Mouse (Mus musculus) cerebellum, postnatal 14 days (tissue): Measurements from ENCODE around the gene Pglyrp4.
"Not testable (repeated sequence)": the region's sequence is repeated elsewhere in the genome, so short reads cannot be mapped to it uniquely, and the experiment has no call there.

Source experiments
- DNase-seq, 2 experiments: peaks; one replicate each; pipeline ENCODE4 v3.0.0; 2021; ENCODE audit warnings: mixed read lengths in 2 of 2

The Pglyrp4 gene

GRCm38 (mm10) chr3:90726606-90727005, at the start of gene Pglyrp4:
Gene Pglyrp4 (plus strand): TSS chr3:90726906.
- no peak for DNase-seq

DNA sequence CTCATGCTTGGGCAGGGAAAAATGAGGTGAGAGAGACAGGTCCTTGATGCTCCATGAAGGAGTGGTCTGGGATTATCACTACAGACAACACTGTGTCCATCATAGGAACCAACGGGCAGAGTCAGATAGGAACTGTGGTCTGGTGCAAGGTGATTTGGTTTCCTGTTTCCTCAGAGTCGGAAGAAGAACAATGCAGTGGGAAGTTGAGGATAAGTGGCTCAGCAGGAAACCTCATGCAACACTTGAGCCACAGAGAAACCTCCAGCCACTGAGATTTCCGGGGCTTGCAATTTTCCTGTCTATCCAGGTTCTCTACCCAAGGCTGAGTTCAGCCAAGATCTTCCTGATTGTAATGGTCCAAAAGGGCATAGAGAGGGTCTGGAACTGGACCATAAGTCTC, 48.0 kb upstream of the Pglyrp4 start:
- DNase-seq = no peak

GRCm38 (mm10) chr3:90683929-90684328, 42.8 kb upstream of the Pglyrp4 start:
- no peak for DNase-seq

GRCm38 (mm10) chr3:90686835-90687234, 39.9 kb upstream of the Pglyrp4 start:
- DNase-seq = no peak

GRCm38 (mm10) chr3:90693496-90693895, 33.2 kb upstream of the Pglyrp4 start:
- no peak for DNase-seq

DNA sequence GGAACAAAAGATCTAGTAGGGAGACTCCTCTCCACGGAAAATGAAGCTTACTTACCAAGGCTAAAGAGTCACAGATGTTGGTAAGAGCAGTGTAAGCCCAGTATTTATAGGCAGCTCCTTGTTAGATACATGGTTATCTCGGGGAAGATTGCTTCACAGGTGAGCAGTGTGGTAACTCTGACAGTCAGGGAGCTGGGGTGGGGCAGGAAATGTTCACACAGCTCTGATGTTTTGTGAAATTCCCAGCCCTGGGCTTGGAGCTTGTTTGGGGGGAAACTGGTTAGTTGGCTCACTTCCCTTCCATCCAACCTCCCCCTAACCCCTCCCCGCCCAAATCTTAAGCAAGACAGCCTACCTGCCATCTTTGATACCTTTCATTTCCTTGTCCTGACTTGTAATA, 31.1 kb upstream of the Pglyrp4 start, which contains the start of gene S100a9:
Gene S100a9 (minus strand): TSS at position 109 of the 400 bp plus-strand sequence.
- no peak for DNase-seq

- no peak for DNase-seq
Observed at GRCm38 (mm10) chr3:90702244-90702643, 24.5 kb upstream of the Pglyrp4 start.

DNA sequence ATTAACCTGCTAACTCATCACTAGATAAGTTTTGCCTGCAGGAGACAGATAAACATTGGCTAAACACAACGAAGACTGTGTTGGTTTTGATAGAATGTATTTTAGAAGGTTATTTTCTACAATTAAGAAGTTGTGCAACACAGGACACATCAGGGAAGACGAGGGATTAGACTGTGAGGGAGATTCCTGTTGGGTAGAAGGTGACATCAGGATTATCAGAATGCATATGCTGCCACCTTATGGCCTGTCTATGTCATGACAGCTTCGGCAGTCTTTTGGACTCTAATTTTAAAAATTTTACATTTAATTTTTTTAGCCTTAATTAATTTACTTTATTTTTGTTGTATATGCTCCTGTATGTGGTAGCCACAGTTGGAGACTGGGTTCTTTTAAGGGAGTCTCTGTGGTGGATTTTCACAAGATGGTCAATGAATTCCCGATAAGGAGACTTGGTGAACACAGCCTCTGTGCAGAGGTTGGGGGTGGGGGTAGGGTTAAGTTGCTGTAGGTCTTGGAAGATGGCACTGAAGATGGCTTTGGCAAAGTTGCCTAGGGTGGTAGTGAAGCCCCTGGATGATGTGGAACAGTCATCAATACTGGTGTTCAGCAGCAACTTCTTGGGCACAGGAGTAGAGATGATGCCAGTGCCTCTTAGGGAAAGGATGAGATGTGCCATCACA, 18.0 kb upstream of the Pglyrp4 start:
- DNase-seq = peak; percentile 30 to 37

- peak; percentile 74 to 92 for DNase-seq
Observed at GRCm38 (mm10) chr3:90709591-90710460, 16.9 kb upstream of the Pglyrp4 start.

DNA sequence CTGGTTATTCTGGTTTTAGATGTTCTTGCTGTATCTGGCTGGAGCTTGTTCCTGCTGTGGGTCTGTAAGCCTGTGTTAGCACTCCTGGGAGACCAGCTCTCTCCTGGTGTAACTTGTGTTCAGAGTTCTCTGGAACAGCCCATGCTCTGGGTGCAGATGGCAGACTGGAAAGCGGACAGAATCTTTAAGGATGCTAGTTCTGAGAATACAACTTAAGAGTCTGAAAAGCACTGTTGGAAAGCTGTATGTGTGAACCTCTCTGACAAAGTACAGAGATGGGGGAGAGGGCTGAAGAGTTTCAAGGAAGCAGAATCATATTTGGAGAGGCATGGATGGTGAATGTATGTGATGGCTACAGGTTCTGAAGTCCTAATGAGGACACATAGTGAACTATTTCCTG, 23.0 kb downstream of the Pglyrp4 start:
- DNase-seq = no peak

DNA sequence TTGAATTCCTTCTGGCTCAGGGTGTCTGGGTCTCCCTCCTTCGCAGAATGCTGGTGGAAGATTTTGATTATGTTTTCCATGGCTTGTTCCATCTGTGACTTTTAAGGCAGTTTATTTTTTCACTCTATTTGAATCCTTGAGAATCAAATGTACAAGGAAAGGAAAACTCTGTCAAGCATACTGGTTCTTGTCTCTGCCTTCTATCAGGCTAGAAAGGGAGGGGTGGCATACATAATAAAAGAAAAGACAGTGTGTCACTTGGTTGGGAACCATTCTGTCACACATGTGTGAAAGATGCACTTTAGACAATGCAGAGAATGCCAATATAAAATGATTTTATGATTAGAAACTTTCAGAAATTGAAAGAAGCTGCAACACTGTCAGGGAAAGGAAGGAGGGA, 51.1 kb downstream of the Pglyrp4 start, which contains the start of gene Gm5849:
Gene Gm5849 (minus strand): TSS at position 101 of the 400 bp plus-strand sequence.
- DNase-seq = not testable (repeated sequence)
